8 mouse cellular contexts compared by ENCODE assay signal in the genomic region with DNA sequence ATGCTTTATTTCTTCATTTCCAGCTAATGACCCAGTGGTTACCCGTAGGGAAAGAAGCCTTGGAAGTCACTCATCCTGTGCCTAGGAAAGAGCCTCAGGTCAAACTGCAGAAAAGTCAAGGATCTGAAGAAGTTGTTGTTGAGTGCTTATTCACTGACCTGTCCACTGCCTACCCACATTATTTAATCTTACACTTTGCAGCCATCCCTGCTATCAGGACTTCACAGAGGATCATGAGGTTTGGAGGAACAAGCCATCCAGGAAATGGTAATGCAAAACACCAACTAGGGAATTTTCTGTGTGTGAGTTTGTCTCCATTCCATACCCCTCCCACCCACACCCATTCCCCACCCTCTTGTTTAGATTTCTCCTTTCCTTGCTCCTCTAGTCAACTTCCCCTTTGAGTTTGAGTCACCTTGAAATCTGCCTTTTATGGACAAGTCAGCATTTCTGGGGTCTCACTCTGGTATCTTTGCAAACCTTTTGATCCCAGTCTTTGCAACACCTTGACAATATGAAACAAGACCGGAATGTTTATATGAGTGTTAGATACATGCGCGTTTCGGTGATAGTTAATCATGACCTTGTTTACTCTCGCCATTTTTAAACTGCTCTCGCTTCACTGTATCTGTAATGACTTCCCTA. TPM values are rescaled to one million over a fixed set of nuclear protein-coding genes. Genes with fewer than 3 reads are reported as not detected.
A peak's percentile ranks its signal among the peaks of the same experiment; 100 is the strongest.
DNase-seq lines count a peak whose midpoint lies in the region; ATAC-seq and TF ChIP-seq lines count a peak whose summit lies in the region.

No protein-coding gene starts in this region.

- 0 out of 2 replicates have a peak, but pooled peaks cover 3% of the 10 kb centered on the region for H3K4me1 ChIP-seq in lung, postnatal 0 days (ENCODE audit: insufficient read depth, low read depth, low read length)
- H3K4me1 ChIP-seq in limb, embryonic 10.5 days = peaks cover 61% of the 10 kb centered on the region
- peaks cover 22% of the 10 kb centered on the region for H3K4me1 ChIP-seq in stomach, embryonic 14.5 days (ENCODE audit: control insufficient read depth, insufficient read depth, low read length)

- no peak for DNase-seq in gastrocnemius, adult 2 months
- no peak for DNase-seq in gastrocnemius, postnatal 25 days
- DNase-seq in lung, postnatal 0 days (ENCODE audit: low spot score) = peak; percentile 43
- no peak for DNase-seq in lung, adult 18-20 months
- DNase-seq in limb, embryonic 10.5 days (ENCODE audit: low spot score) = no peak
- DNase-seq in adrenal gland, adult 18-20 months (ENCODE audit: low spot score in 2 of 2) = no peak

- H3K27ac ChIP-seq in gastrocnemius, adult 2 months = peak overlapping the region; percentile 98
- peak overlapping the region; percentile 93; the same call in 1 of the 2 replicates for H3K27ac ChIP-seq in lung, postnatal 0 days (ENCODE audit: low read length)
- no peak overlapping the region for H3K27ac ChIP-seq in limb, embryonic 10.5 days
- no peak overlapping the region for H3K27ac ChIP-seq in stomach, embryonic 14.5 days (ENCODE audit: low read length)

- no peak for ATAC-seq in lung, postnatal 0 days
- no peak for ATAC-seq in stomach, embryonic 14.5 days (ENCODE audit: insufficient number of reproducible peaks, insufficient read depth, low FRiP score, low read depth)
- ATAC-seq in cerebellum, adult (ENCODE audit: insufficient number of reproducible peaks, low FRiP score, low TSS enrichment) = no peak

- 0 out of 2 replicates have a peak, but pooled peaks have one; percentile 36 for TF ChIP-seq EP300 in lung, postnatal 0 days (IDR thresholded peaks at IDR 0.05)

- H3K27me3 ChIP-seq in lung, postnatal 0 days (replicated peaks; ENCODE audit: insufficient read depth, low read length) = no peaks in the 10 kb centered on the region
- H3K27me3 ChIP-seq in limb, embryonic 10.5 days (ENCODE audit: low read depth, poor library complexity, severe bottlenecking) = peaks cover 10% of the 10 kb centered on the region; the same call in 1 of the 2 replicates
- H3K27me3 ChIP-seq in stomach, embryonic 14.5 days (ENCODE audit: control insufficient read depth, insufficient read depth, low read length) = no peaks in the 10 kb centered on the region

- H3K36me3 ChIP-seq in lung, postnatal 0 days (ENCODE audit: insufficient read depth, low read length) = no peaks in the 10 kb centered on the region
- H3K36me3 ChIP-seq in limb, embryonic 10.5 days = no peaks in the 10 kb centered on the region
- H3K36me3 ChIP-seq in stomach, embryonic 14.5 days (ENCODE audit: control insufficient read depth, insufficient read depth, low read length) = no peaks in the 10 kb centered on the region

- H3K9ac ChIP-seq in lung, postnatal 0 days (replicated peaks; ENCODE audit: low read depth) = no peak overlapping the region
- no peak overlapping the region for H3K9ac ChIP-seq in stomach, embryonic 14.5 days (replicated peaks; ENCODE audit: low read depth, low read length)

- no peaks in the 10 kb centered on the region for H3K9me3 ChIP-seq in lung, postnatal 0 days (ENCODE audit: low read length)
- no peaks in the 10 kb centered on the region for H3K9me3 ChIP-seq in limb, embryonic 10.5 days (replicated peaks)
- H3K9me3 ChIP-seq in stomach, embryonic 14.5 days (ENCODE audit: control insufficient read depth, low read depth, low read length) = no peaks in the 10 kb centered on the region

- intact Hi-C loops in gastrocnemius, adult 2 months (cut with DNase I) = no loop called here

- WGBS in lung, postnatal 0 days = 44% methylated on average over 7 of the region's 7 CpGs
- 83% methylated on average over 7 of the region's 7 CpGs for WGBS in limb, embryonic 10.5 days
- 56% methylated on average over 7 of the region's 7 CpGs for WGBS in stomach, embryonic 14.5 days

- peak overlapping the region; percentile 81 for H3K4me2 ChIP-seq in lung, postnatal 0 days (replicated peaks; ENCODE audit: low read depth, low read length)
- peak overlapping the region; percentile 97; the same call in 1 of the 2 replicates for H3K4me2 ChIP-seq in stomach, embryonic 14.5 days (replicated peaks; ENCODE audit: low read depth, low read length)

- H3K4me3 ChIP-seq in gastrocnemius, adult 2 months = peak overlapping the region; percentile 97
- H3K4me3 ChIP-seq in lung, postnatal 0 days (ENCODE audit: low read depth, low read length) = peak overlapping the region; percentile 90; the same call in 1 of the 2 replicates
- peak overlapping the region; percentile 89; the same call in 1 of the 2 replicates for H3K4me3 ChIP-seq in limb, embryonic 10.5 days
- 0 out of 2 replicates have a peak overlapping the region, but pooled peaks have one; percentile 92 for H3K4me3 ChIP-seq in stomach, embryonic 14.5 days (ENCODE audit: low read depth, low read length)

- no peak for TF ChIP-seq CTCF in gastrocnemius, adult 2 months (IDR thresholded peaks at IDR 0.05)
- TF ChIP-seq CTCF in lung, postnatal 0 days (IDR thresholded peaks at IDR 0.05) = no peak

RNA-seq across cellular contexts. Expression of a gene that starts 1.3 kb away (rescaled TPM):
- total RNA-seq in gastrocnemius, adult 2 months (2021) = 10 to 100 TPM; 15.8 to 17.7 TPM
- total RNA-seq in gastrocnemius, postnatal 25 days (2021) = 10 to 100 TPM; 16.2 to 18.6 TPM
- 30.4 and 31.7 TPM in 2 replicates for polyA plus RNA-seq in lung, postnatal 0 days (2015; fragmentation: Nextera tagmentation; extraction: Ambion mirVana)
- 10.7 and 18.3 TPM in 2 replicates for polyA plus RNA-seq in limb, embryonic 10.5 days (2016; fragmentation: Nextera tagmentation; extraction: Ambion mirVana)
- 39.4 and 60.7 TPM in 2 replicates for polyA plus RNA-seq in stomach, embryonic 14.5 days (2014; fragmentation: Nextera tagmentation; extraction: Ambion mirVana)
- total RNA-seq in adrenal gland, adult 18-20 months (2021) = 10 to 100 TPM; 85.2 to 95.7 TPM

Comparison
In these comparisons a context has a peak if more than half of its experiments do, and no peak if none do; other contexts are left out.
1. H3K27ac ChIP-seq: peak in gastrocnemius, adult 2 months (single experiment) and lung, postnatal 0 days (single experiment); none in limb, embryonic 10.5 days (single experiment) and stomach, embryonic 14.5 days (single experiment).
2. RNA of a gene that starts 1.3 kb away (total RNA-seq): 85.2 to 95.7 TPM in adrenal gland, adult 18-20 months; 16.2 to 18.6 TPM in gastrocnemius, postnatal 25 days and 15.8 to 17.7 TPM in gastrocnemius, adult 2 months; every median in the first group is over 4 times any median in the second.
3. Peak in every context shown above with its lines, with median percentiles within 50 percentile points of each other: H3K4me3 ChIP-seq.